Mouse (Mus musculus): ENCODE results near the gene Iqck. TPM values are rescaled to one million over a fixed set of nuclear protein-coding genes. Genes with fewer than 3 reads are reported as not detected.

Iqck gene
- total RNA-seq, 2 experiments from 2014 or later, result 0.13 to 0.16 TPM

DNA sequence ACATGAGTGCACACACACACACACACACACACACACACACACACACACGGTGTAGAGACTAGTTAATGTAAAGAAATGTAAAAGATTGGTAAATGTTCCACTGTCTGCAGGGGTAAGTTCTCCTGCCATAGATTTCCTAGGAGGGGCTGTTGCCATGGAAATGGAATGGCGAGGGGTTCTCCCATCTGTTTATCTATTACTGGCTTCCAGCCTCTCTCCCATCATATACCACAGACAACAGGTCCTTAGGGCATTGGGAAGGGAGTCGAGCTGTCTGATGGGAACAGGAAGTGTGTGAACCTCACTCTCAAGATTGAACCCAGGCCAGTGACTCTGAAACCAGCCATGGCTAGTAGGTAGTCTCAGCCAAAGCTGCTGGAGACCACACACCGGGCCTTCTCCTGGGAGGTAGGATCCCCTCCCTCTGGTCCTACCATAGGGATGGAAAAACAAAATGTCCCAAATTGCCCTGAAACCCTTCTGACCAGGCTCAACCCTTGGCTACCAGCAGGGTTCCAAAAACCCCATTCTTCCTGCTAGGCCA, 135.9 kb downstream of the Iqck start:
- no peak for DNase-seq

DNA sequence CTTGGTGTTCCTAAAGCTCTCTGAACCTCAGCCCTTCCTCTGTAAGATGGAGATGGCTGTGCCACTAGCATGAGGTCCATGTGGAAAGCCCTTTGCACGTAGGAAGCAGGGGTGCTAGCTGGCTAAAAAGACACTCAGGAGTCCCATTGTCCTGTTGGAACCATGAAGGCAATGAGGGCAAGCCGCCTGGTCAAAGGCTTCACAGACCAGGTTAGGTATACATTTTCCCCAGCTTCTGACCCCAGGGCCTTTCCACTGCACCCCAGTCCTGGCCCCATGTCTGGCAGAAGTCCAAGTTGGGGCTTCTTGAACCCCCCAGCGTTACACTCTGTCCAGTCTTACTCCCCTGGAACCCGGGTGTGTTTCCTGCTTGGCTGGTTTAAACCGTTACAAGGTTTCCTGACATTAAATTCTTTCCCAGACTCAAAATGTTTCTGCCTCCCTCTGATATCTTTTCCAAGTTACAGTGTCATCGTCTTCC, 136.6 kb downstream of the Iqck start:
- DNase-seq, result no peak

DNA sequence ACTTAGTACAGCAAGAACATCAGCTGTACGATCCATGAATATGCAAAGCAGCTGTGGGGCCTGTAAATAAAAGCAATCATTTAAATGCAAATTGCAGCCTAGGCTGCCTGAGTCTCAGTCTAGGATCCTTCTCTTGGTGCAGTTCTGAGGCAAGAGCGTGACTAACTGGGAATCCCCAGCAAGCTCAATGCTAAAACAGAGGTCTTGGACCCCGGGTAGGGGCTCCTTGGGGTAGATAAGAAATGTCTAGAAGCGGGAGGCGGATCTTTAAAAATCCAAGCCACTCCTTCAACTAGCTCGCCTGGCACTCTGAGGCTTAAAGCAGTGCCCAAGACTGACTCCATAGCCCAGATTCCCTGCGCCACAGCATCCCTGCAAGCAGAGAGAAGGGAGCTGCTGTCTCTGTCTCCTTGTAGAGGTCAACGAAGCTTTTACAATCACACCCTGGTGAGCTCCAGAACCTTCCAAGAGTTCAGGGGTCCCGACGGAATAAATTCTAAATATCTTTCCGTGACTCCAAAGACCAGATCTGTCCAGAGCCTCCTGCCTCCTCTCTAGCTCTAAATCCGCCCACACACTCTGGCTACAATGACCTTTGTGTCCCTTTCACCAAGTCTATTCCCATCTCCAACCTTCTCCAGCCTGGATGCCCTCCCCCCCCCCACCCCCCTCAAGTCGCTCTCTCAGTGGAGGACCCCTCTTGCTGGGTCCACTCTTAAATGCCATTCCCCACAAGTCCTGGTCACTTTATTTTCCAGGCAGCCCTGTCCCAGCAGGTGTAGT, 137.3 kb downstream of the Iqck start:
- no peak for DNase-seq

DNA sequence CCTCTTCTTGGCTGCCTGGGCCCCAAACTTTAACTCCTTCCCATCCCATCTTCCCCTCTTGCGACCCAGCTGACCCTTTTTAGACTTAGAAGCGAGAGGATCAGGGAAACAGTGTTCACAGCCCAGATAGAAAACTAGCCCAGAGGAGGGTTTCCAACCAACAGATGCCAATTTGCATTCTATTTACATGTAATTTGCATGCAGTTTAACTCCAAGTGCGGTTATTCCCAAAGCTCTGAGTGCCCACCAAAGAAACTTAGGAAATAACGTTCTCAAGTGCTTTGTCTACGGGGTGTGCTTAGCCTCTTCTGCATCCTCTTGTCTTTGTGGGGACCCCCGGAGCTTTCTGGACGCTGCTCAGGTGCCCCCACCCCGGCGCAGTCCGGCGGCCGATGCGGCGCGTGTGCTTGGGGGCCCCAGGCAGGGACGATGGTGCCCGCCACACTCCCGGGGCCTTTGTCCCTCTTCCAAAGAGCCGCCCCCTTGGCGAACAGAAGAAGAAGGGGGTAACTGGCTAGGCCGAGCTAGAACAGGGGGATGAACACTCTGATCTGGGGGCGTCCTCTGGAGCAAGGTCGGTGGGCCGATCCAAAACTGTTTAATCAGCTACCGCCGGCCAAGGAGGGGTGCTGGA, 138.2 kb downstream of the Iqck start:
- no peak for DNase-seq

GRCm38 (mm10) chr7:118994231-118994842, 138.8 kb downstream of the Iqck start:
- DNase-seq, result no peak

GRCm38 (mm10) chr7:118995007-118995406, 139.5 kb downstream of the Iqck start, which contains the start of gene Gprc5b:
Gprc5b (minus strand) TSS chr7:118995211.
- DNase-seq, result peak; percentile 91

DNA sequence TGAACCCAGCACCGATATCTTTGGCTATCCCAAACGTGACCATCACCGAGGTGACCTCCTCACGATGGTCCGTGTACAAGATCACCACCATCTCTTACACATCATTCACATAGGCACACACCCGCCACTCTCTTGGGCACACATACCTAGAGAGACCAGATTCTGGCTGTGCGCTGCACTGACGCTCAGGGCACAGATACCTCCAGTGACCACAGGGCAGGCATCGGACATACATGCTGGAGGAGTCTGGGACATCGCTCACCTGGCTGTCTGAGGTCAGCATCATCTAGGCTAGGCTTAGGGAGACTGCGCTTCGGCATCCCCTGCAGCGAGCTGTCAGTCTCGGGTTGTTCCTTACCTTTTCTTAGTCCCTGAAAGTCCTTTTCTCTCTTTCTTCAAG, 140.1 kb downstream of the Iqck start:
- DNase-seq, result no peak

- peak; percentile 65 for DNase-seq
Measured at GRCm38 (mm10) chr7:118996137-118996837, 140.7 kb downstream of the Iqck start.

DNA sequence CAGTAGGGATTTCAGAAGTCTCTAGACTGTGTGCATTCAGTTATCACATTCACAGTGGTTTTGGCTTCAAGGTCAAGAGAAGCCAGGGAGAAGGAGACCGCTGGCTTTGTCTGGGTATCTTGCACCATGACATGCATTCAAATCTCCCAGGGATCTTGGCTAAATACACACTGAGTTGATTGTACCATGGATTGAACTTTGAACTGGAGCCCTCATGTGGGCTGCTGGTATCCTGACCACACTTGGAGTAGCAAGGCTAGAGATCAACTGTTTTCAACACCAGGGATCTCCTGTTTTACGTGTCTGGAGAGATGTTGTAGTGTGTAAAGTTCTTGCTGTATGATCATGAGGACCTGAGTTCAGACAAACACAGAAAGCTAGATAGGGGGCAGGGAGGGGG, 144.3 kb downstream of the Iqck start:
- no peak for DNase-seq

GRCm38 (mm10) chr7:119001965-119002364, 146.4 kb downstream of the Iqck start:
- no peak for DNase-seq

DNA sequence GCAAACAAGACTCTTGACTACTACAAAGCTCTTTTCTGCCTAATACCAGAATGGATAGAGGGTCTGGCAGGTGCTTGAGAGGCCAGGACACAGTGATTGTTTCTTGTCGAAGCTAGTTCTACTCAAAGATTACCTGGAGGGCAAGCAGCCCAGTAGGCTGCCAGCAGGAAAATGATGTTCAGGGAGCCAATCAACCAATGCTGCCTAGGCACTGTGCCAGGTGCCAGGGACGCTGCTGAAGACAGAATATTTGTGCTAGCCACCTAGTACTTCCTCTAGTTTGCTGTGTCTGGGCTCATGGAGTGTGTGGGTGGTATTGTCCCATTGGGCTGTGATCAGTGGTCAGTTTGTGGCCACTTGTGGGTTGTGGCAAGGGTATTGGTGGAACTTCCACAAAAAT, 146.9 kb downstream of the Iqck start:
- no peak for DNase-seq

- no peak for DNase-seq
Measured at GRCm38 (mm10) chr7:119010854-119011529, 155.4 kb downstream of the Iqck start.

- DNase-seq, result no peak
Measured at GRCm38 (mm10) chr7:119015736-119016135, 160.2 kb downstream of the Iqck start.

DNA sequence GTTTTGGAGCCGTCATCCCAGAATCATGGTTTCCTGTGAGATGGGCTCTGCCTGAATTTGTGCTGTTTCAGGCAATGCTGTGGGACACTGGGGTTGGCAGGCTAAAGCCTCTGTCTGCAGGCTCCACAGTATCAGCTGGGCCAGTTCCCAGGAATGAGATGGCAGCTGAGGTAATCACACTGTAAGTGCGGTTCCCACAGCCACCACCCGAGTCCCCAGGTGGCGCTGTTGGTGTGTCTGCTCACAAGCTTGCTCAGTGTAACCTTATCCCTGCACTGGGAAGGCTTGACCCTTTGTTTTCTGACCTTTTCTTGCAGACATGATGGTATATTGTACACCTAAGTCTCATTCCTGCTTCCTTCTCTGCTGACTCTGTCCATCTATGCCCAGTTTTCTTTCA, 164.0 kb downstream of the Iqck start:
- DNase-seq, result no peak

Other genes with a start within 250 kb of the Iqck start
- 10 to 100 TPM; 32.7 to 38.1 TPM for gene Gde1, start 150.0 kb upstream of the Iqck start, total RNA-seq (2021)
- gene Ccp110, start 143.2 kb upstream of the Iqck start, total RNA-seq (2021), result 1 to 10 TPM; 2.4 to 2.8 TPM
- gene Vps35l, start 115.5 kb upstream of the Iqck start, total RNA-seq (2021), result 10 to 100 TPM; 16.5 to 18.7 TPM
- gene Knop1, start 502 bp downstream of the Iqck start, total RNA-seq (2021), result 10 to 100 TPM; 23.5 to 26.0 TPM
- 10 to 100 TPM; 12.3 to 16.7 TPM for gene Gprc5b, start 139.5 kb downstream of the Iqck start, total RNA-seq (2021)